Comparison of ENCODE assay signal across 8 mouse cellular contexts in genomic region chr10:79959847-79960601, GRCm38 (mm10). TPM values are rescaled to one million over a fixed set of nuclear protein-coding genes. Genes with fewer than 3 reads are reported as not detected.
DNase-seq lines count a peak whose midpoint lies in the region; ATAC-seq and TF ChIP-seq lines count a peak whose summit lies in the region.

Gene Wdr18, plus strand, starts transcription at chr10:79960152.

- H3K9ac ChIP-seq in embryonic facial prominence, embryonic 15.5 days = peak within 1 kb of the TSS; percentile 84
- peak within 1 kb of the TSS; percentile 71 for H3K9ac ChIP-seq in limb, embryonic 14.5 days (ENCODE audit: low read depth, low read length, severe bottlenecking)
- H3K9ac ChIP-seq in midbrain, postnatal 0 days (replicated peaks; ENCODE audit: low read length, poor library complexity, severe bottlenecking) = peak within 1 kb of the TSS; percentile 77

- H3K27ac ChIP-seq in bone marrow, adult 2 months (ENCODE audit: control insufficient read depth, insufficient read depth, low read depth, low read length, poor library complexity) = no peak within 1 kb of the TSS; the same call in 1 of the 2 replicates
- H3K27ac ChIP-seq in embryonic facial prominence, embryonic 15.5 days (replicated peaks) = peak within 1 kb of the TSS; percentile 77
- peak within 1 kb of the TSS; percentile 55; the same call in 1 of the 2 replicates for H3K27ac ChIP-seq in limb, embryonic 14.5 days (replicated peaks; ENCODE audit: low read depth, low read length)
- H3K27ac ChIP-seq in midbrain, postnatal 0 days (ENCODE audit: low read depth, low read length) = peak within 1 kb of the TSS; percentile 70

- peak; percentile 100 for DNase-seq in 416B (ENCODE audit: low read depth)
- peak; percentile 100 for DNase-seq in heart, adult 8-10 months (ENCODE audit: low spot score)
- peak; percentile 100 for DNase-seq in kidney, adult 9 months
- DNase-seq in limb, embryonic 14.5 days (ENCODE audit: low spot score) = peak; percentile 100
- DNase-seq in midbrain, postnatal 0 days (ENCODE audit: low spot score) = peak; percentile 99
- DNase-seq in spleen, postnatal 14 days (ENCODE audit: low spot score in 2 of 2) = peak; percentile 100

- TF ChIP-seq CTCF in bone marrow, adult 2 months (IDR thresholded peaks at IDR 0.05; ENCODE audit: control insufficient read depth, insufficient read depth, low read length) = peak; percentile 97
- TF ChIP-seq CTCF in midbrain, postnatal 0 days (IDR thresholded peaks at IDR 0.05) = peak; percentile 100

- H3K4me2 ChIP-seq in embryonic facial prominence, embryonic 15.5 days (replicated peaks) = peak within 1 kb of the TSS; percentile 76
- H3K4me2 ChIP-seq in limb, embryonic 14.5 days (replicated peaks; ENCODE audit: low read depth, low read length, severe bottlenecking) = peak within 1 kb of the TSS; percentile 86
- H3K4me2 ChIP-seq in midbrain, postnatal 0 days (ENCODE audit: low read depth, low read length, poor library complexity, severe bottlenecking) = peak within 1 kb of the TSS; percentile 83

- H3K27me3 ChIP-seq in embryonic facial prominence, embryonic 15.5 days = no peaks in the 10 kb centered on the region
- H3K27me3 ChIP-seq in limb, embryonic 14.5 days (ENCODE audit: control insufficient read depth, insufficient read depth, low read length) = no peaks in the 10 kb centered on the region
- no peaks in the 10 kb centered on the region for H3K27me3 ChIP-seq in midbrain, postnatal 0 days (ENCODE audit: insufficient read depth, low read length)

- H3K9me3 ChIP-seq in embryonic facial prominence, embryonic 15.5 days (replicated peaks) = no peaks in the 10 kb centered on the region
- no peaks in the 10 kb centered on the region for H3K9me3 ChIP-seq in limb, embryonic 14.5 days (ENCODE audit: control insufficient read depth, low read length)
- no peaks in the 10 kb centered on the region for H3K9me3 ChIP-seq in midbrain, postnatal 0 days (ENCODE audit: low read length)

- H3K4me3 ChIP-seq in bone marrow, adult 2 months (replicated peaks; ENCODE audit: control insufficient read depth, low read depth, low read length) = peak within 1 kb of the TSS; percentile 79
- peak within 1 kb of the TSS; percentile 100 for H3K4me3 ChIP-seq in embryonic facial prominence, embryonic 15.5 days (replicated peaks)
- H3K4me3 ChIP-seq in limb, embryonic 14.5 days (replicated peaks; ENCODE audit: low read length) = peak within 1 kb of the TSS; percentile 98
- H3K4me3 ChIP-seq in midbrain, postnatal 0 days (ENCODE audit: low read depth, low read length) = peak within 1 kb of the TSS; percentile 77

- peak; percentile 48; the same call in 1 of the 2 replicates for TF ChIP-seq POLR2A in bone marrow, adult 2 months (IDR thresholded peaks at IDR 0.05; ENCODE audit: borderline replicate concordance, control insufficient read depth, low read depth, low read length)
- peak; percentile 46; the same call in 1 of the 2 replicates for TF ChIP-seq POLR2A in limb, embryonic 14.5 days (IDR thresholded peaks at IDR 0.05; ENCODE audit: borderline replicate concordance, extremely low read depth, insufficient read depth, insufficient read length)

- ATAC-seq in embryonic facial prominence, embryonic 15.5 days (ENCODE audit: insufficient number of reproducible peaks, low FRiP score, low TSS enrichment, low read depth) = peak; percentile 96
- ATAC-seq in limb, embryonic 14.5 days (ENCODE audit: low FRiP score, low read depth) = peak; percentile 94
- peak; percentile 94 for ATAC-seq in midbrain, postnatal 0 days (ENCODE audit: low FRiP score)

- peaks cover 30% of the 10 kb centered on the region for H3K36me3 ChIP-seq in embryonic facial prominence, embryonic 15.5 days
- H3K36me3 ChIP-seq in limb, embryonic 14.5 days (ENCODE audit: control insufficient read depth, insufficient read depth, low read length) = peaks cover 40% of the 10 kb centered on the region
- peaks cover 18% of the 10 kb centered on the region for H3K36me3 ChIP-seq in midbrain, postnatal 0 days (ENCODE audit: insufficient read depth, low read length)

- WGBS in bone marrow, adult 2 months = under 1% methylated on average over 61 of the region's 61 CpGs
- under 1% methylated on average over 61 of the region's 61 CpGs for WGBS in embryonic facial prominence, embryonic 15.5 days
- WGBS in limb, embryonic 14.5 days = under 1% methylated on average over 58 of the region's 61 CpGs
- under 1% methylated on average over 61 of the region's 61 CpGs for WGBS in midbrain, postnatal 0 days

- peaks cover 4% of the 10 kb centered on the region for H3K4me1 ChIP-seq in bone marrow, adult 2 months (ENCODE audit: control insufficient read depth, insufficient read depth, low read length)
- H3K4me1 ChIP-seq in embryonic facial prominence, embryonic 15.5 days = peaks cover 14% of the 10 kb centered on the region
- H3K4me1 ChIP-seq in limb, embryonic 14.5 days (ENCODE audit: control insufficient read depth, insufficient read depth, low read length) = peaks cover 6% of the 10 kb centered on the region
- H3K4me1 ChIP-seq in midbrain, postnatal 0 days (ENCODE audit: insufficient read depth, low read length) = peaks cover 4% of the 10 kb centered on the region; the same call in 1 of the 2 replicates

RNA-seq across cellular contexts. Expression of gene Wdr18, which starts in this region (rescaled TPM):
- polyA plus RNA-seq in bone marrow, adult 2 months (2011; ENCODE audit: insufficient read depth, insufficient read length, low replicate concordance, missing spikeins) = 26.7 and 43.3 TPM in 2 replicates
- polyA plus RNA-seq in embryonic facial prominence, embryonic 15.5 days (2015; fragmentation: Nextera tagmentation; extraction: Ambion mirVana) = 84.7 and 90.6 TPM in 2 replicates
- 10 to 100 TPM; 28.4 to 36.2 (median 29.6) TPM for total RNA-seq in heart, adult 8-10 months (2022)
- 58.7 and 78.5 TPM in 2 replicates for polyA plus RNA-seq in limb, embryonic 14.5 days (2012; rRNA removed)
- polyA plus RNA-seq in limb, embryonic 14.5 days (2014; fragmentation: Nextera tagmentation; extraction: Ambion mirVana) = 99.8 and 106 TPM in 2 replicates
- total RNA-seq in midbrain, postnatal 0 days (2014; rRNA removed) = 72.6 and 87.6 TPM in 2 replicates
- 102 and 116 TPM in 2 replicates for polyA plus RNA-seq in midbrain, postnatal 0 days (2015; fragmentation: Nextera tagmentation; extraction: Ambion mirVana)
